Mouse (Mus musculus) brain, embryonic 14.5 days (tissue): Measurements from ENCODE around the gene Gpr179.

Experiments
- CTCF ChIP-seq: fragments of 200-500 bp; IDR thresholded peaks from 2 replicates; pipeline ENCODE4 v1.5.1; 2012; ENCODE audit warnings: inconsistent platforms, mild to moderate bottlenecking, moderate library complexity, borderline replicate concordance; ENCODE audit not compliant: insufficient read depth, insufficient read length; ENCODE audit errors: extremely low read depth
- POLR2A ChIP-seq: fragments of 200-500 bp; IDR thresholded peaks from 2 replicates; pipeline ENCODE4 v1.6.1; 2012; ENCODE audit warnings: mild to moderate bottlenecking, inconsistent platforms, borderline replicate concordance; ENCODE audit not compliant: poor library complexity, insufficient read depth, insufficient read length, severe bottlenecking; ENCODE audit errors: extremely low read depth

DNA sequence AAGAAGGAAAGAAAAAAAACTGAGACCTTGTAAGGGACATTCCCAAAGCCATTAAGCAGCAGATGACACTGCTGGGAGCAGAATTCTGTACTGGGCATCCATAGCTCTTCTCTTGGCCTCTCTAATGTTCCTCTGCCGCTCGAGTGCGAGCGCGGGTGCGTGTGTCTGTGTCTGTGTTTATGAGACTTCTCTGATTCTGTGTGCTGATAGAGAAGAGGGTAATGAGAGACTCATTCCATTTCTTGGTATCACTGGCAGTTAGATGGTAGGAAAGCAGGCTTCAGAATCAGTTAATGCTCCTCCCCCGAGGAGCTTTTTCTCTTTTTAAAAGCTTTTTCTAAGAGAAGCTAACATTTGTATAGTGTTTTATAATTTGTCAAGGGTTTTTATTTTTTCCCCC, 3.4 kb upstream of the Gpr179 start:
- TF ChIP-seq POLR2A (no peak), CTCF (no peak)
